Mouse (Mus musculus): ENCODE data around the gene Samd15.
A peak's percentile ranks its signal among the peaks of the same experiment; 100 is the strongest.

DNA sequence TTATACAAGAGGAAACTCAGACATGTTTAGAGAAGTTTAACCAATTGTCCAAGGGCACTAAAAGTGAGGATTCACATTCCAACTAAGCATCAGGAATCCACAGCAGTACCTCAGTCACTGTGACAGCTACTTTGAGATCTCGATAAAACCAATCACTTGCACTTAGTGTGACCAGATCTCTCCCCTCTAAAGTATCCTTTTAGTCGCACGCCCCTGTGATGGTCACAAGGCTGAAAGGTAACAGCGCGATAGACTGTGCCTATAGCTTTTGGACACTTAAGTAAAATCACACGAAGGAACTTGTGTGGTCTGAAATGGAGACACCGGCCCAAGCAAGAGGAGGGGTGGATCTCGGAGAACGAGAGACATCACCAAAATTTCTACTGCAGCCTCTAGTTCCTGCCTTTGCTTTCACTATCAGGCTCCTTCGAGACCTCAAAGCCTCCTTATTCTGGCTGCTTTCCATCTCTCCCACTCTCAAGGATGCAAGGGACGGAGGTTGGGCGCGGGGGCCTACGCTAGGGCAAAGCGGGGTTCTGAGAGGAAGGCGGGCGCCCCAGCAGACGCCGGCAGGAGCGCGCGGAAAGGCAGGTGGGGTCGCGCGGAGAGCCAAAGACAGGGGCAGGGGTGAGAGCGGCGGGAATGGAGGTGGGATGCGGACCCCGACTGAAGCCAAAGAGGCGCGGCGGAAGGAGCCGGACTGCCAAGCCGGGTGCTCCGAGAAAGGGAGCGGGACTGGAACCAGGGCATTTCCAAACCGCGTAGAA is at the start of gene Samd15:
- TF ChIP-seq EP300 (IDR thresholded peaks at IDR 0.05; ENCODE audit: low read length) (no peak), NELFE (IDR thresholded peaks at IDR 0.05; ENCODE audit: low read depth, low read length) (peak; percentile 43; the same call in 1 of the 2 replicates), MAFK (IDR thresholded peaks at IDR 0.05; ENCODE audit: insufficient replicate concordance, low read length) (no peak), MAX (IDR thresholded peaks at IDR 0.05; ENCODE audit: low read length) (no peak), CTCF (conservative IDR thresholded peaks at IDR 0.05 in 1 of 2, IDR thresholded peaks at IDR 0.05 in 1 of 2; ENCODE audit: low read depth in 2 of 2, low read length in 2 of 2) (no peak), CHD1 (IDR thresholded peaks at IDR 0.05; ENCODE audit: low read depth, low read length) (no peak; the same call in 1 of the 2 replicates), E2F4 (IDR thresholded peaks at IDR 0.05; ENCODE audit: insufficient replicate concordance, low read depth, low read length) (no peak), MXI1 (IDR thresholded peaks at IDR 0.05; ENCODE audit: low read depth, low read length) (no peak), USF1 (IDR thresholded peaks at IDR 0.05; ENCODE audit: low read depth, low read length) (no peak), BHLHE40 (IDR thresholded peaks at IDR 0.05; ENCODE audit: low read depth, low read length) (no peak), TCF12 (IDR thresholded peaks at IDR 0.05; ENCODE audit: low read depth, low read length) (peak; percentile 32; the same call in 1 of the 2 replicates), POLR2A (IDR thresholded peaks at IDR 0.05; ENCODE audit: low read depth, low read length) (no peak)

All from CH12.LX (cell line).